Mouse (Mus musculus) gastrocnemius, adult 18-20 months (tissue): ENCODE data around the gene Nanos3. TPM values are rescaled to one million over a fixed set of nuclear protein-coding genes. Genes with fewer than 3 reads are reported as not detected.
A peak's percentile ranks its signal among the peaks of the same experiment; 100 is the strongest.

Experiments used
- DNase-seq: peaks from one replicate; pipeline ENCODE4 v3.0.0; 2021; ENCODE audit warnings: low spot score
- microRNA-seq: library from miRNA; unstranded; fragments of <30 nt; microRNA quantifications from one replicate; pipeline ENCODE4 v1.2.0, GENCODE M21; 2021
- total RNA-seq, 2 experiments: library from RNA; stranded (reverse); gene quantifications; 2 replicates each; pipeline ENCODE4 v1.2.3; 2021

Gene Nanos3
- total RNA-seq, 2 experiments from 2014 or later, result 0.82 TPM; not detected in 1

DNA sequence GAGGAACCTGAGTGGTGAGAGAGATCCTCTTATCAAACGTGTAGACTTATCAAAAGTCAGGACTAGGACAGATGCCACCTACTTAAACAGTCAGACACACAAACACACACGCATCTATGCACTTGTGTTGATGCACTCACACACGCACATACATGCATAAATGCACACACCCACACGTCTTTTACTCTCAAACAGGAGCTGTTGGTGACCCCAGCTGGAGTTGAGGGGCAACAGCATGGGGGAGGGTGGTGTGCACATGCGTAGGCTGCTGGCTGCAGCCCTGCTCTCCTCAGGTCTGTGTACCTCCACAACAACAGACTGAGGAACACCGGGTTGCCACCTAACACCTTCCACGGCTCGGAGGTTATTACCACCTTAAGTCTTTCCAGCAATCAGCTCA, 56.7 kb downstream of the Nanos3 start:
- no peak for DNase-seq

DNA sequence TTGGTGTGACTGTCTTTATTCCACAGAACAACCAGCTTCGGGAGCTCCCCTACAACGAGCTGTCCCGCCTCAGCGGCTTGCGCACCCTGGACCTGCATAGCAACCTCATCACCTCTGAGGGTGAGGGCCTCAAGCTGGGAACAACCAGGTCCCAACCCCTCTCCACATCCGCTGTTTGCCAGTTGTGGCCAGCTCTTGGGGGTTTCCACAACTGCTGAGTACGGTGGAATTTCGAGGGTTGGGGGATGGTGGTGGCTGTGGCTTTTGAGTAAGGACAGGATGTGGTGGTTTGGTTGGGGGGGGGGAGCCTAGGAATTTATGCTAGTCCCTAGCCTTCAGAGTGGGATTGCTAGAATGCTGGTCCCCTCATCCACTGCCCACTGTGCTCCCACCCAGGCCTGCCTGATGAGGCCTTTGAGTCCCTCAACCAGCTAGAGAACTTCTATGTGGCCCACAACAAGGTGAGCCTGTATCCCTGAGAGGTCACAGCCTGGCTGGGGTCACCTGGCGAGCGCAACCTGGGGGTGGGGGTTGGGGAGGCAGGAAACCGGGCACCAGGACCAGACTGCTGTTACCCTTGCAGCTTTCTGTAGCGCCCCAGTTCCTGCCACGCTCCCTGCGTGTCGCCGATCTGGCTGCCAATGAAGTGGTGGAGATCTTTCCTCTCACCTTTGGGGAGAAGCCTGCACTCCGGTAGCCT, 57.7 kb downstream of the Nanos3 start:
- DNase-seq, result no peak

GRCm38 (mm10) chr8:84126742-84127141, 58.3 kb downstream of the Nanos3 start:
- no peak for DNase-seq

DNA sequence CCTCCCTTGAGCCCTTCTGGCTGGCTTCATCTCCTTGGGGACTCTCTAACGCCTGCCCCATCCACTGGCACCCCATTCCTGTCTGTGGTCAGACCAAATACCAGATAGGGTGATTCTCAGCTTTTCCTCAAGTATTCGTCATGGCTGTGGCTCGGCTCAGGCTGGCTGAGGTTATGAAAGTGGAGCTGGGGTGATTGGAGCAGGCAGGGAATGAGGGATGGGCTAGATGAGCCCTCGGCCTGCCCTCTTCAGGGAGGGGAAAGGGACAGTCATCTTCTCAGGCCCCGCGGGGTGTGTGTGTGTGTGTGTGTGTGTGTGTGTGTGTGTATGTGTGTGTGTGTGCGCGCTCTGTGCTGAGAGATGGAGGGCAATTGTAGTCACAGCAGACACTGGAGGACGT, 59.4 kb downstream of the Nanos3 start, which contains the start of gene Podnl1:
Podnl1 (plus strand) TSS at position 334 of the 400 bp plus-strand sequence.
- DNase-seq, result no peak

Small RNAs within 50 kb of the gene (microRNA-seq; reads per million reads assigned to microRNA genes)
- gene Gm25110 (not detected), gene Mir181c (101 reads per million, percentile 60 among the genes with 10 or more reads in this experiment), gene Mir181d (113 reads per million, percentile 61 among the genes with 10 or more reads in this experiment), gene Mir23a (43,680 reads per million, percentile 98 among the genes with 10 or more reads in this experiment), gene Mir24-2 (not detected), gene Mir27a (1,069 reads per million, percentile 84 among the genes with 10 or more reads in this experiment), gene Mir3074-2 (not detected)

Other genes with a start within 250 kb of the Nanos3 start
- under 1 TPM; 0.57 to 0.75 TPM for gene Gm10644, start 230.0 kb downstream of the Nanos3 start, total RNA-seq
- gene Asf1b, start 229.7 kb downstream of the Nanos3 start, total RNA-seq, result under 1 TPM; 0.24 to 0.32 TPM
- gene Prkaca, start 212.2 kb downstream of the Nanos3 start, total RNA-seq, result 100 to 1,000 TPM; 155 to 157 TPM
- gene Samd1, start 187.5 kb downstream of the Nanos3 start, total RNA-seq, result 10 to 100 TPM; 12.3 to 16.9 TPM
- gene 1700067K01Rik, start 183.7 kb downstream of the Nanos3 start, total RNA-seq, result not detected
- 1 to 10 TPM; 2.0 to 2.4 TPM for gene 2210011C24Rik, start 173.0 kb downstream of the Nanos3 start, total RNA-seq
- gene Palm3, start 163.7 kb downstream of the Nanos3 start, total RNA-seq, result under 1 TPM; 0.09 to 0.11 TPM
- under 1 TPM; 0.37 to 0.66 TPM for gene Il27ra, start 142.6 kb downstream of the Nanos3 start, total RNA-seq
- not detected for gene Rln3, start 140.2 kb downstream of the Nanos3 start, total RNA-seq
- gene Gm10643, start 120.1 kb downstream of the Nanos3 start, total RNA-seq, result 1 to 10 TPM; 1.2 TPM
- gene Rfx1, start 118.4 kb downstream of the Nanos3 start, total RNA-seq, result 1 to 10 TPM; 4.6 to 4.8 TPM
- 1 to 10 TPM; 4.8 to 4.9 TPM for gene Dcaf15, start 80.4 kb downstream of the Nanos3 start, total RNA-seq
- not detected for gene Podnl1, start 59.2 kb downstream of the Nanos3 start, total RNA-seq
- 10 to 100 TPM; 15.8 to 16.3 TPM for gene Cc2d1a, start 37.3 kb downstream of the Nanos3 start, total RNA-seq
- under 1 TPM; 0.31 to 0.57 TPM for gene 4930432K21Rik, start 37.2 kb downstream of the Nanos3 start, total RNA-seq
- gene Zswim4, start 51.8 kb upstream of the Nanos3 start, total RNA-seq, result 1 to 10 TPM; 6.6 to 7.2 TPM
- 100 to 1,000 TPM; 185 to 187 TPM for gene D8Ertd738e, start 64.5 kb upstream of the Nanos3 start, total RNA-seq
- gene Mri1, start 72.1 kb upstream of the Nanos3 start, total RNA-seq, result 10 to 100 TPM; 13.8 to 19.7 TPM
- gene Ccdc130, start 85.2 kb upstream of the Nanos3 start, total RNA-seq, result 1 to 10 TPM; 7.3 to 9.4 TPM
- gene Cacna1a, start 203.2 kb upstream of the Nanos3 start, total RNA-seq, result 1 to 10 TPM; 3.2 to 3.3 TPM